Mouse (Mus musculus): ENCODE measurements around the gene Rsf1. TPM values are rescaled to one million over a fixed set of nuclear protein-coding genes. Genes with fewer than 3 reads are reported as not detected.
A peak's percentile ranks its signal among the peaks of the same experiment; 100 is the strongest.

Rsf1 gene
- polyA plus RNA-seq, 1 experiment from 2014 or later, result 15.1 TPM

- H3K4me3 ChIP-seq, result no peak overlapping the region
- H3K9ac ChIP-seq, result no peak overlapping the region
- H3K4me1 ChIP-seq (replicated peaks), result peaks cover 18% of the 10 kb centered on the region
- ATAC-seq (replicated peaks; ENCODE audit: insufficient number of reproducible peaks, insufficient read depth, low FRiP score, low read depth), result no peak
- H3K27ac ChIP-seq, result no peak overlapping the region
- H3K36me3 ChIP-seq, result no peaks in the 10 kb centered on the region
- 86% methylated on average over 1 of the region's 1 CpGs for WGBS
- H3K27me3 ChIP-seq, result no peaks in the 10 kb centered on the region
- no peaks in the 10 kb centered on the region for H3K9me3 ChIP-seq (replicated peaks)
- H3K4me2 ChIP-seq, result no peak overlapping the region
Observed at GRCm38 (mm10) chr7:97632897-97633296, 53.2 kb downstream of the Rsf1 start.

- Histone ChIP-seq H3K9ac (no peak overlapping the region), H3K4me1 (replicated peaks) (no peaks in the 10 kb centered on the region), H3K4me2 (no peak overlapping the region), H3K36me3 (no peaks in the 10 kb centered on the region), H3K27ac (no peak overlapping the region), H3K27me3 (no peaks in the 10 kb centered on the region), H3K4me3 (no peak overlapping the region), H3K9me3 (replicated peaks) (no peaks in the 10 kb centered on the region)
- WGBS, result 85% methylated on average over 3 of the region's 3 CpGs
- ATAC-seq (replicated peaks; ENCODE audit: insufficient number of reproducible peaks, insufficient read depth, low FRiP score, low read depth), result no peak
Observed at GRCm38 (mm10) chr7:97645060-97645459, 65.4 kb downstream of the Rsf1 start.

GRCm38 (mm10) chr7:97647656-97648055 lies 68.0 kb downstream of the Rsf1 start:
- H3K4me1 ChIP-seq (replicated peaks), result no peaks in the 10 kb centered on the region
- WGBS, result 88% methylated on average over 5 of the region's 5 CpGs

GRCm38 (mm10) chr7:97650729-97651128 lies 71.0 kb downstream of the Rsf1 start:
- ATAC-seq (replicated peaks; ENCODE audit: insufficient number of reproducible peaks, insufficient read depth, low FRiP score, low read depth), result no peak

More at GRCm38 (mm10) chr7:97647656-97648055, 68.0 kb downstream of the Rsf1 start:
- Histone ChIP-seq H3K9me3 (replicated peaks) (no peaks in the 10 kb centered on the region), H3K27ac (no peak overlapping the region), H3K27me3 (no peaks in the 10 kb centered on the region), H3K4me3 (no peak overlapping the region), H3K4me2 (no peak overlapping the region), H3K9ac (no peak overlapping the region), H3K36me3 (no peaks in the 10 kb centered on the region)
- ATAC-seq (replicated peaks; ENCODE audit: insufficient number of reproducible peaks, insufficient read depth, low FRiP score, low read depth), result no peak

GRCm38 (mm10) chr7:97656144-97656543 lies 76.5 kb downstream of the Rsf1 start:
- Histone ChIP-seq H3K4me3 (no peak overlapping the region), H3K4me2 (no peak overlapping the region), H3K36me3 (peaks cover 12% of the 10 kb centered on the region), H3K9ac (no peak overlapping the region), H3K4me1 (replicated peaks) (no peaks in the 10 kb centered on the region), H3K9me3 (replicated peaks) (no peaks in the 10 kb centered on the region), H3K27ac (no peak overlapping the region), H3K27me3 (no peaks in the 10 kb centered on the region)
- no peak for ATAC-seq (replicated peaks; ENCODE audit: insufficient number of reproducible peaks, insufficient read depth, low FRiP score, low read depth)
- WGBS, result 85% methylated on average over 6 of the region's 6 CpGs

More at GRCm38 (mm10) chr7:97650729-97651128, 71.0 kb downstream of the Rsf1 start:
- 88% methylated on average over 4 of the region's 4 CpGs for WGBS
- Histone ChIP-seq H3K36me3 (peaks cover 12% of the 10 kb centered on the region), H3K27ac (no peak overlapping the region), H3K4me1 (replicated peaks) (no peaks in the 10 kb centered on the region), H3K4me3 (no peak overlapping the region), H3K9me3 (replicated peaks) (no peaks in the 10 kb centered on the region), H3K9ac (no peak overlapping the region), H3K4me2 (no peak overlapping the region), H3K27me3 (no peaks in the 10 kb centered on the region)

GRCm38 (mm10) chr7:97661634-97662033 lies 81.9 kb downstream of the Rsf1 start:
- WGBS, result 83% methylated on average over 4 of the region's 4 CpGs
- Histone ChIP-seq H3K4me3 (no peak overlapping the region), H3K36me3 (peaks cover 26% of the 10 kb centered on the region), H3K4me2 (no peak overlapping the region), H3K27ac (no peak overlapping the region), H3K9ac (no peak overlapping the region), H3K27me3 (no peaks in the 10 kb centered on the region), H3K9me3 (replicated peaks) (no peaks in the 10 kb centered on the region), H3K4me1 (replicated peaks) (no peaks in the 10 kb centered on the region)
- ATAC-seq (replicated peaks; ENCODE audit: insufficient number of reproducible peaks, insufficient read depth, low FRiP score, low read depth), result no peak

GRCm38 (mm10) chr7:97679239-97679638 lies 99.5 kb downstream of the Rsf1 start:
- Histone ChIP-seq H3K36me3 (peaks cover 49% of the 10 kb centered on the region), H3K9me3 (replicated peaks) (no peaks in the 10 kb centered on the region), H3K4me2 (no peak overlapping the region), H3K4me1 (replicated peaks) (no peaks in the 10 kb centered on the region), H3K27me3 (no peaks in the 10 kb centered on the region), H3K9ac (no peak overlapping the region), H3K4me3 (no peak overlapping the region), H3K27ac (no peak overlapping the region)
- ATAC-seq (replicated peaks; ENCODE audit: insufficient number of reproducible peaks, insufficient read depth, low FRiP score, low read depth), result no peak
- WGBS, result 28% methylated on average over 1 of the region's 1 CpGs

- Histone ChIP-seq H3K4me3 (no peak overlapping the region), H3K27ac (no peak overlapping the region), H3K4me1 (replicated peaks) (no peaks in the 10 kb centered on the region), H3K9ac (no peak overlapping the region), H3K27me3 (no peaks in the 10 kb centered on the region), H3K9me3 (replicated peaks) (no peaks in the 10 kb centered on the region), H3K4me2 (no peak overlapping the region), H3K36me3 (peaks cover 32% of the 10 kb centered on the region)
- no peak for ATAC-seq (replicated peaks; ENCODE audit: insufficient number of reproducible peaks, insufficient read depth, low FRiP score, low read depth)
- whole genome bisulfite sequencing, result 83% methylated on average over 2 of the region's 2 CpGs
Observed at GRCm38 (mm10) chr7:97687831-97688230, 108.1 kb downstream of the Rsf1 start.

- WGBS, result 98% methylated on average over 1 of the region's 1 CpGs
- ATAC-seq (replicated peaks; ENCODE audit: insufficient number of reproducible peaks, insufficient read depth, low FRiP score, low read depth), result no peak
- Histone ChIP-seq H3K27ac (no peak overlapping the region), H3K27me3 (no peaks in the 10 kb centered on the region), H3K9me3 (replicated peaks) (no peaks in the 10 kb centered on the region), H3K9ac (no peak overlapping the region), H3K36me3 (peaks cover 7% of the 10 kb centered on the region), H3K4me1 (replicated peaks) (peaks cover 10% of the 10 kb centered on the region), H3K4me2 (no peak overlapping the region; the same call in 1 of the 2 replicates), H3K4me3 (no peak overlapping the region)
Observed at GRCm38 (mm10) chr7:97695441-97695840, 115.8 kb downstream of the Rsf1 start.

- Histone ChIP-seq H3K4me2 (peak overlapping the region; percentile 69), H3K4me1 (replicated peaks) (peaks cover 10% of the 10 kb centered on the region), H3K27me3 (no peaks in the 10 kb centered on the region), H3K4me3 (peak overlapping the region; percentile 71), H3K9me3 (replicated peaks) (no peaks in the 10 kb centered on the region), H3K27ac (peak overlapping the region; percentile 48), H3K9ac (peak overlapping the region; percentile 74), H3K36me3 (peaks cover 7% of the 10 kb centered on the region)
- ATAC-seq (replicated peaks; ENCODE audit: insufficient number of reproducible peaks, insufficient read depth, low FRiP score, low read depth), result peak; percentile 21; the same call in 1 of the 2 replicates
- WGBS, result 34% methylated on average over 19 of the region's 19 CpGs
Observed at GRCm38 (mm10) chr7:97696133-97696505, 116.4 kb downstream of the Rsf1 start.

GRCm38 (mm10) chr7:97696506-97697254 lies 117.0 kb downstream of the Rsf1 start, which contains the start of gene Clns1a:
Gene Clns1a (plus strand): TSS chr7:97696634.
- Histone ChIP-seq H3K9me3 (replicated peaks) (no peaks in the 10 kb centered on the region), H3K27me3 (no peaks in the 10 kb centered on the region), H3K4me1 (replicated peaks) (peaks cover 10% of the 10 kb centered on the region), H3K36me3 (peaks cover 7% of the 10 kb centered on the region), H3K27ac (peak within 1 kb of the TSS; percentile 48), H3K4me2 (peak within 1 kb of the TSS; percentile 69), H3K9ac (peak within 1 kb of the TSS; percentile 74), H3K4me3 (peak within 1 kb of the TSS; percentile 71)
- WGBS, result under 1% methylated on average over 63 of the region's 63 CpGs
- ATAC-seq (replicated peaks; ENCODE audit: insufficient number of reproducible peaks, insufficient read depth, low FRiP score, low read depth), result peak; percentile 96

GRCm38 (mm10) chr7:97700173-97700572 lies 120.5 kb downstream of the Rsf1 start:
- Histone ChIP-seq H3K4me2 (no peak overlapping the region), H3K27me3 (no peaks in the 10 kb centered on the region), H3K36me3 (peaks cover 7% of the 10 kb centered on the region), H3K9me3 (replicated peaks) (no peaks in the 10 kb centered on the region), H3K9ac (no peak overlapping the region), H3K4me3 (no peak overlapping the region), H3K27ac (no peak overlapping the region), H3K4me1 (replicated peaks) (peaks cover 10% of the 10 kb centered on the region)
- 91% methylated on average over 4 of the region's 4 CpGs for WGBS
- no peak for ATAC-seq (replicated peaks; ENCODE audit: insufficient number of reproducible peaks, insufficient read depth, low FRiP score, low read depth)
